Mouse (Mus musculus) bone marrow macrophage, adult 2 months (primary cell): ENCODE results near the gene Plagl2.

ENCODE experiments used
- CTCF ChIP-seq: IDR thresholded peaks from 2 replicates; pipeline ENCODE4 v1.5.1; 2012; ENCODE audit warnings: low read depth, mild to moderate bottlenecking, low read length, moderate library complexity
- POLR2A ChIP-seq: IDR thresholded peaks from 2 replicates; pipeline ENCODE4 v1.6.1; 2012; ENCODE audit warnings: mild to moderate bottlenecking, low read depth, low read length, borderline replicate concordance

DNA sequence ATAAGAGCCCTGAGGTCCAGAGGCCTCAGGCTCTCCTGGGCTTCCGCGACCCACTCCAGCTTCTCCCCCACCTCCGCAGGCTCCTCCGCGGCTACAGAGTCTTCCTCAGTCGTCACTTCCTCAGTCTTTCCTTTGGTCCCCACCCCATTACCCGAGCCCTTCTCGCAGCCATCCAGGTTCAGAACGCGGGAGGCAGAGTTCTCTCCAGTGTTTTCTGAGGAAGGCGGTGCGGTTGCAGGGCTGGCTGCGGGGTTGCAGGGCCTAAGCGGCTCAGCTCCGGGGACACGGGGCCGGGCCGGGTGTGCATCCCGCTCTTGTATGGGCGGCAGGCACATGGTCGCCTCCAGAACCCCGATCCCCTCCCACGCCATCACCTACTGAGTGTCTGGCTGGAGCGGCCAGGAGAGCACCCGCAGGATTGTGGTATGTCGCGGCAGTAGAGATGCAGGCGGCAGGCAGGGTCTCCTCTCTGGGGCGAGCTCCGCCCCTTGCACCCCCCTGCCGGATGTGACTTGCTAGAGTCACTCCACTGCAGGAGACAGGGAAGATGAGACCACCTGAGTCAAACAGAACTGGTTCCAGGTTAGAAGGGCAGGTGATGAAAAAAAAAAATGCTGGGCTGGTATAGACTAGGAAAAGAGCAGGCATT is 16.2 kb downstream of the Plagl2 start, which contains the start of gene Tspyl3:
- TF ChIP-seq CTCF: no peak
- no peak for TF ChIP-seq POLR2A
